Comparison of ENCODE assay signal across 23 mouse cellular contexts in genomic region chr6:8660076-8660475, GRCm38 (mm10).
"Had no signal": no experiment of that assay in that cellular context is flagged by ENCODE, and none has a peak within 500 bp of the region (broad histone marks: within the 10 kb centered on the region; RNA-seq: fewer than 3 reads in every experiment).

No protein-coding gene starts in this region.

- H3K9ac ChIP-seq: heart, embryonic 12.5 days; hindbrain, embryonic 13.5 days; hindbrain, embryonic 15.5 days; kidney, embryonic 15.5 days; limb, embryonic 13.5 days; limb, embryonic 15.5 days; liver, embryonic 12.5 days had no signal

- H3K4me1 ChIP-seq: liver, embryonic 12.5 days had no signal

- H3K36me3 ChIP-seq: hindbrain, embryonic 13.5 days; hindbrain, embryonic 15.5 days; kidney, embryonic 15.5 days; limb, embryonic 15.5 days; liver, embryonic 12.5 days had no signal

- H3K27ac ChIP-seq: hindbrain, embryonic 13.5 days; hindbrain, embryonic 15.5 days; kidney, postnatal 0 days; limb, embryonic 13.5 days; limb, embryonic 15.5 days; liver, embryonic 12.5 days had no signal

- DNase-seq: gastrocnemius, postnatal 14 days; gastrocnemius, postnatal 36 days; heart, adult 18-20 months; heart, postnatal 10 days; kidney, adult 11 months; kidney, adult 2 months; kidney, adult 9 months; kidney, postnatal 14 days; kidney, postnatal 36 days; layer of hippocampus, adult 9-11 months; layer of hippocampus, postnatal 36 days; left cerebral cortex, postnatal 4 days had no signal

- H3K4me2 ChIP-seq: hindbrain, embryonic 13.5 days; kidney, embryonic 15.5 days; limb, embryonic 13.5 days; limb, embryonic 15.5 days; liver, embryonic 12.5 days had no signal

- H3K27me3 ChIP-seq: heart, embryonic 12.5 days; hindbrain, embryonic 13.5 days; hindbrain, embryonic 15.5 days; kidney, embryonic 15.5 days; limb, embryonic 13.5 days; limb, embryonic 15.5 days; liver, embryonic 12.5 days had no signal

- H3K9me3 ChIP-seq: heart, embryonic 10.5 days; heart, embryonic 12.5 days; hindbrain, embryonic 13.5 days; hindbrain, embryonic 15.5 days; kidney, embryonic 15.5 days; limb, embryonic 13.5 days; limb, embryonic 15.5 days; liver, embryonic 12.5 days had no signal

- ATAC-seq: hindbrain, postnatal 0 days; intestine, embryonic 16.5 days; liver, embryonic 12.5 days had no signal

- H3K4me3 ChIP-seq: heart, embryonic 10.5 days; heart, embryonic 12.5 days; hindbrain, embryonic 13.5 days; hindbrain, embryonic 15.5 days; kidney, embryonic 15.5 days; limb, embryonic 13.5 days; limb, embryonic 15.5 days; liver, embryonic 12.5 days had no signal
